Mouse (Mus musculus) forebrain, embryonic 13.5 days (tissue): ENCODE data around the gene Rrp7a. TPM values are rescaled to one million over a fixed set of nuclear protein-coding genes. Genes with fewer than 3 reads are reported as not detected.

Experiments
- ATAC-seq: fragments of 200-750 bp; cut with Nextera tagmentation; 2 replicates; pipeline ENCODE4 v1.8.0; 2017
- H3K27ac ChIP-seq: fragments of 300-500 bp; sonication (generic); 2 replicates; pipeline ENCODE4 v1.5.1; 2015; ENCODE audit warnings: inconsistent platforms, mild to moderate bottlenecking, moderate library complexity
- H3K27me3 ChIP-seq: fragments of 300-500 bp; sonication (generic); 2 replicates; pipeline ENCODE4 v1.6.1; 2015; ENCODE audit warnings: mild to moderate bottlenecking, inconsistent platforms
- H3K36me3 ChIP-seq: fragments of 300-500 bp; sonication (generic); 2 replicates; pipeline ENCODE4 v1.6.1; 2015; ENCODE audit warnings: mild to moderate bottlenecking, inconsistent platforms; ENCODE audit not compliant: poor library complexity, severe bottlenecking
- H3K4me1 ChIP-seq: fragments of 300-500 bp; sonication (generic); 2 replicates; pipeline ENCODE4 v1.6.1; 2015; ENCODE audit warnings: inconsistent platforms
- H3K4me2 ChIP-seq: fragments of 300-500 bp; sonication (generic); 2 replicates; pipeline ENCODE4 v1.6.1; 2015; ENCODE audit warnings: inconsistent platforms, mild to moderate bottlenecking, moderate library complexity
- H3K4me3 ChIP-seq: fragments of 300-500 bp; sonication (generic); 2 replicates; pipeline ENCODE4 v1.5.1; 2015; ENCODE audit warnings: mild to moderate bottlenecking, inconsistent platforms
- H3K9ac ChIP-seq: fragments of 300-500 bp; sonication (generic); 2 replicates; pipeline ENCODE4 v1.6.1; 2015; ENCODE audit warnings: mild to moderate bottlenecking, inconsistent platforms
- H3K9me3 ChIP-seq: fragments of 300-500 bp; sonication (generic); replicated peaks from 2 replicates; pipeline ENCODE4 v1.6.1; 2016; ENCODE audit warnings: inconsistent platforms
- WGBS: fragments of 180-500 bp; shearing (Covaris S2); methylation state at CpG from one replicate; pipeline ENCODE4 v1.1.7; 2015; 5-methylcytosine and 5-hydroxymethylcytosine counted together
- polyA plus RNA-seq: library from polyadenylated mRNA; unstranded; fragments of >200 nt; fragmentation: Nextera tagmentation; extraction: Ambion mirVana; gene quantifications from 2 replicates; pipeline ENCODE4 v1.2.1, GENCODE M21; 2015

Rrp7a gene
- polyA plus RNA-seq, 1 experiment from 2014 or later: 64.2 TPM

DNA sequence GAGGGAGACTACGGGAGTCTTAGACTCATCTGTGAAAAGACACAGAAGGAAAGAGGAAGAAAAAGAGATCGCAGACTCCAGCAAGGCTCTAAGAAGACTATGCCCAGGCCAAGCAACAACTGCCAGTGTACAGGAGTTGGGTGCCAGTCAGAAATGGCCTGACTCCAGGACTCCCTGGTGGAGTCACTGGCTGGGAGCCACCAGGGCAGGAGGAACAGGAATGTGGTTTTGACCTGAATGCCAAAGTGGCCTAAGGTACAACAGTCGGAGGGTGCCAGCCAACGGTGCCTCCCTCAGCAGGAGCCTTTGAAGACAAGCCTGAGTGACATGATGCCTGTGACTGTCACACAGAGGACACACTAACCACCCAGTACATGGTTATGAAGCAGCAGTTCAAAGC lies 48.4 kb downstream of the Rrp7a start:
- ATAC-seq: no peak
- no peak overlapping the region for H3K4me2 ChIP-seq
- no peaks in the 10 kb centered on the region for H3K4me1 ChIP-seq
- H3K27me3 ChIP-seq: no peaks in the 10 kb centered on the region
- 77% methylated on average over 4 of the region's 4 CpGs for WGBS
- no peak overlapping the region for H3K4me3 ChIP-seq
- H3K27ac ChIP-seq: no peak overlapping the region
- no peak overlapping the region for H3K9ac ChIP-seq
- H3K9me3 ChIP-seq: no peaks in the 10 kb centered on the region; the same call in 1 of the 2 replicates
- no peaks in the 10 kb centered on the region for H3K36me3 ChIP-seq

DNA sequence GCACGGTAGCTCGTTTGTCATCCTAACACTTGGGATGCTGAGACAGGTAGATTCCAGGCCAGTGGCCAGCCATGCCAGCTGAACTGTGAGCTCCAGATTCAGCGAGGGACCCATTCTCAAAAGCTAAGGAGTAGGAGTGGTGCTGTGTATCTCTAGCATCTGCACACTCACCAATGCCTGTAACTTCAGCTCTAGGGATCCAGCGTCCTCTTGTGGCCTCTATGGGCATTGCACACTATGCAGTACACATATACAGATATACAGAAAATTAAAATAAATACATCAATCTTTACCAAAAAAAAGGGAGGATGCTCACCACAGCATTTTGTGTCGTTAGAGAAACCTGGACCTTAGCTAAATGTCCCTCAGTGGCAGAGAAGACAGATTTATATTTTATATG lies 50.8 kb downstream of the Rrp7a start:
- Histone ChIP-seq H3K9me3 (no peaks in the 10 kb centered on the region; the same call in 1 of the 2 replicates), H3K4me2 (no peak overlapping the region), H3K27ac (no peak overlapping the region), H3K4me3 (no peak overlapping the region), H3K4me1 (no peaks in the 10 kb centered on the region), H3K9ac (no peak overlapping the region), H3K36me3 (no peaks in the 10 kb centered on the region), H3K27me3 (no peaks in the 10 kb centered on the region)
- no peak for ATAC-seq
- 82% methylated on average over 5 of the region's 5 CpGs for WGBS

DNA sequence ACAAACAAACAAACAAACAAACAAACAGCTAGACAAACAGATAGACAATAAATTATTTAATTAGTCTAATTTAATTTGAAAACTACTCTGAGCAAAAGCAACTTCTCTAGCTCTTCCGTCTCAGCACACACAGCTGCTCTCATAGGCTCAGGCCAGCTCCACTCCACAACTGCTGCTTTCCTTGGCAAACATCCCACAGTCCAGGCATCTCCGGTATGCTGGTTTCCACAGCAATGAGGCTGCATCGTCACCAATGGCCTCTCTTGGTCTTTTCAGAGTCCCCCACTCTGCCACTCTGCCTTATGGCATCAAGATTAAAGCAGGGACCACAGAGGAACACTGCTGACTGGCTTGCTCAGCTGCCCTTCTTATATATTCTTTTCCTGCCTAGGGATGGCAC lies 51.7 kb downstream of the Rrp7a start:
- 60% methylated on average over 3 of the region's 3 CpGs for WGBS

DNA sequence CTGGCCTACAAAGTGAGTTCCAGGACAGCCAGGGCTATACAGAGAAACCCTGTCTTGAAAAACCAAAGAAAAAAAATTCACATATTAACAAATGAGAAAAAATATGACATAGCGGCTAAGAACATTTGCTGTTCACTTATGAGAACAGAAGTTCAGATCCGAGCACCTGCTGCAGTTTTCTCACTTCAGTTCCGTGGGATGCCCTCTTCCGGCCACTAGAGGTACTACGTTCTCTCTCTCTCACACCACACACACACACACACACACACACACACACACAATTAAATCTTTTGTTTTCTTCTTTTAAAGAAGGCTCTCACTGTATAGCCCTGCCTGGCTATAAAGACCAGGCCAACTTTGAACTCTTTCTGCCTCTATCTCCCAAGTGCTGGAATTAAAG lies 54.3 kb downstream of the Rrp7a start:
- Histone ChIP-seq H3K9me3 (peaks cover 4% of the 10 kb centered on the region; the same call in 1 of the 2 replicates), H3K9ac (no peak overlapping the region), H3K4me2 (no peak overlapping the region), H3K27me3 (no peaks in the 10 kb centered on the region), H3K36me3 (no peaks in the 10 kb centered on the region), H3K4me1 (no peaks in the 10 kb centered on the region), H3K27ac (no peak overlapping the region), H3K4me3 (no peak overlapping the region)
- 98% methylated on average over 5 of the region's 5 CpGs for WGBS
- no peak for ATAC-seq

More for the DNA sequence above, 51.7 kb downstream of the Rrp7a start:
- Histone ChIP-seq H3K27me3 (no peaks in the 10 kb centered on the region), H3K4me1 (no peaks in the 10 kb centered on the region), H3K4me2 (no peak overlapping the region), H3K9me3 (peaks cover under 1% of the 10 kb centered on the region; the same call in 1 of the 2 replicates), H3K9ac (no peak overlapping the region), H3K36me3 (no peaks in the 10 kb centered on the region), H3K27ac (no peak overlapping the region), H3K4me3 (no peak overlapping the region)
- ATAC-seq: no peak

DNA sequence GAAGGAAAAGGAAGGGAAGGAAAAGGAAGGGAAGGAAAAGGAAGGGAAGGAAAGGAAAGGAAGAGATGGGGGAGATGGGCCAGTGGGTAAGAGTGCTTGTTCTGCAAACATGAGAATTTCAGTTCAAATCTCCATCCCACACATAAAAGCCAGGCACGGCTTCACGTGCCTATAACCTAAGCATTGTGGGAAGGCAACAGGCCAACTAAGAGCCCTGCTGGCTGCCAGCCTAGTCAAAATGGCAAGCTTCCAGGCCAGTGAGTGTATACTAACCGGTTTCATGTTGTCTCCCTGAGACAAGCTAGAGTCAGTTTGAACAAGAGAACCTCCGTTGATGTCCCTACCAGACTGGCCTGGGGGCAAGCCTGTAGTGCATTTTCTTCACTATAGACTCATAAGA lies 57.1 kb downstream of the Rrp7a start:
- ATAC-seq: no peak
- Histone ChIP-seq H3K9ac (no peak overlapping the region), H3K9me3 (0 out of 2 replicates have a peak, but pooled peaks cover 4% of the 10 kb centered on the region), H3K36me3 (no peaks in the 10 kb centered on the region), H3K4me3 (no peak overlapping the region), H3K27me3 (no peaks in the 10 kb centered on the region), H3K27ac (no peak overlapping the region), H3K4me2 (no peak overlapping the region), H3K4me1 (peaks cover 6% of the 10 kb centered on the region)
- 61% methylated on average over 4 of the region's 4 CpGs for WGBS

Other genes with a start within 250 kb of the Rrp7a start
- 15.3 and 18.6 TPM in 2 replicates for gene Tcf20, start 134.9 kb downstream of the Rrp7a start, polyA plus RNA-seq
- gene Nfam1, start 89.5 kb downstream of the Rrp7a start, polyA plus RNA-seq: 1.2 and 1.5 TPM in 2 replicates
- 35.4 and 36.9 TPM in 2 replicates for gene Serhl, start 33.3 kb downstream of the Rrp7a start, polyA plus RNA-seq
- 155 and 168 TPM in 2 replicates for gene Poldip3, start 26.6 kb upstream of the Rrp7a start, polyA plus RNA-seq
- gene Cyb5r3, start 49.8 kb upstream of the Rrp7a start, polyA plus RNA-seq: 99.0 and 107 TPM in 2 replicates
- gene A4galt, start 129.0 kb upstream of the Rrp7a start, polyA plus RNA-seq: 1.5 and 2.2 TPM in 2 replicates
- 33.6 and 37.3 TPM in 2 replicates for gene Arfgap3, start 227.4 kb upstream of the Rrp7a start, polyA plus RNA-seq